ENCODE assay signal across 20 mouse cellular contexts in the genomic region with DNA sequence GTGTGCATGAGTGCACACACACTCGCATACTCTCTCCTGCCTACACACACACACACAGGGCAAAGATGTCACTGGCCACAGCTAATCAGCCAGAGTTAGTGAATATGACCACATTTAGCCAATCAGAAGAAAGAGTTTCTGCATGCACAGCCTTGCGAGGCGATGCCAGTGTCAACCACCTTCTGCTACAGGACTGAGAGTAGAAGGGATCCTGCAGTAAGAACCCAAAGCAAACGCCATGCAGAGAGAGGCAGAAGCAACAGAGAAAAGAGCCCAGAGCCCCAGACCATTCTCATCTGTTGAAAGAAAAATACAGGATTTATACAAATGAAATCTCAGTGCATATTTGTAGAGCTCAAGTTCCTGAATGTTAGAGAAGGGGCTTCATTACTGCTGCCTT. TPM values are rescaled to one million over a fixed set of nuclear protein-coding genes. Genes with fewer than 3 reads are reported as not detected.
DNase-seq lines count a peak whose midpoint lies in the region; ATAC-seq lines count a peak whose summit lies in the region.
"Had no signal": no experiment of that assay in that cellular context is flagged by ENCODE, and none has a peak within 500 bp of the region (broad histone marks: within the 10 kb centered on the region; RNA-seq: fewer than 3 reads in every experiment).

No protein-coding gene starts in this region.

- DNase-seq in heart, adult 11 months, result peak; percentile 61
- no peak for DNase-seq in heart, adult 8-10 months (ENCODE audit: low spot score)
- DNase-seq in midbrain, embryonic 11.5 days (ENCODE audit: low spot score, missing footprints), result peak; percentile 59
- no peak for DNase-seq in midbrain, embryonic 14.5 days
- DNase-seq: adrenal gland, adult 2 months; adrenal gland, adult 8-10 months; adrenal gland, postnatal 10 days; adrenal gland, postnatal 14 days; adrenal gland, postnatal 25 days; adrenal gland, postnatal 36 days; B cell, adult 2 months; cerebellum, adult 11 months; cerebellum, adult 11-12 months; cerebellum, adult 18-20 months had no signal

- no peak overlapping the region for H3K9ac ChIP-seq in midbrain, embryonic 11.5 days (ENCODE audit: low read length)
- H3K9ac ChIP-seq in midbrain, embryonic 14.5 days (replicated peaks; ENCODE audit: low read length), result no peak overlapping the region

- no peaks in the 10 kb centered on the region for H3K9me3 ChIP-seq in midbrain, embryonic 11.5 days (ENCODE audit: control insufficient read depth, low read length)
- H3K9me3 ChIP-seq in midbrain, embryonic 14.5 days (ENCODE audit: control insufficient read depth, low read length), result no peaks in the 10 kb centered on the region
- H3K9me3 ChIP-seq: G1E had no signal

- 83% methylated on average over 4 of the region's 4 CpGs for WGBS in midbrain, embryonic 11.5 days
- WGBS in midbrain, embryonic 14.5 days, result 74% methylated on average over 4 of the region's 4 CpGs

- ATAC-seq in midbrain, embryonic 11.5 days (ENCODE audit: low FRiP score), result no peak
- no peak for ATAC-seq in midbrain, embryonic 14.5 days (ENCODE audit: low FRiP score, low TSS enrichment)
- ATAC-seq: activated CD4-positive, CD25-positive, alpha-beta regulatory T cell, adult 4 months; CD4-positive, CD25-positive, alpha-beta regulatory T cell, adult 4 months; Patski had no signal

- no peaks in the 10 kb centered on the region for H3K27me3 ChIP-seq in midbrain, embryonic 11.5 days (ENCODE audit: control insufficient read depth, insufficient read depth, low read length)
- H3K27me3 ChIP-seq in midbrain, embryonic 14.5 days (ENCODE audit: control insufficient read depth, insufficient read depth, low read length), result no peaks in the 10 kb centered on the region
- H3K27me3 ChIP-seq: CH12.LX, Patski had no signal

- H3K36me3 ChIP-seq in midbrain, embryonic 11.5 days (ENCODE audit: control insufficient read depth, insufficient read depth, low read length), result no peaks in the 10 kb centered on the region
- 0 out of 2 replicates have a peak, but pooled peaks cover 5% of the 10 kb centered on the region for H3K36me3 ChIP-seq in midbrain, embryonic 14.5 days (ENCODE audit: control insufficient read depth, insufficient read depth, low read length)
- H3K36me3 ChIP-seq: G1E had no signal

- H3K4me3 ChIP-seq in midbrain, embryonic 11.5 days (ENCODE audit: low read depth, low read length), result no peak overlapping the region
- no peak overlapping the region for H3K4me3 ChIP-seq in midbrain, embryonic 14.5 days (replicated peaks; ENCODE audit: low read depth, low read length)

- no peak overlapping the region for H3K27ac ChIP-seq in midbrain, embryonic 11.5 days (ENCODE audit: low read depth, low read length)
- no peak overlapping the region for H3K27ac ChIP-seq in midbrain, embryonic 14.5 days (replicated peaks; ENCODE audit: low read depth, low read length)

- H3K4me2 ChIP-seq in midbrain, embryonic 11.5 days, result no peak overlapping the region
- H3K4me2 ChIP-seq in midbrain, embryonic 14.5 days (ENCODE audit: low read length), result no peak overlapping the region

- H3K4me1 ChIP-seq in midbrain, embryonic 11.5 days (ENCODE audit: control insufficient read depth, insufficient read depth, low read length), result no peaks in the 10 kb centered on the region
- H3K4me1 ChIP-seq in midbrain, embryonic 14.5 days (ENCODE audit: control insufficient read depth, insufficient read depth, low read length), result peaks cover 3% of the 10 kb centered on the region; the same call in 1 of the 2 replicates

RNA-seq across cellular contexts. Expression of a gene that starts 37.1 kb away (rescaled TPM):
- total RNA-seq in heart, adult 8-10 months (2022), result 1 to 10 TPM; 2.1 to 3.4 (median 2.6) TPM
- polyA plus RNA-seq in midbrain, embryonic 11.5 days (2014; fragmentation: Nextera tagmentation; extraction: Ambion mirVana), result 1.4 and 2.7 TPM in 2 replicates
- polyA plus RNA-seq in midbrain, embryonic 14.5 days (2014; fragmentation: Nextera tagmentation; extraction: Ambion mirVana), result 32.1 and 36.9 TPM in 2 replicates
- total RNA-seq: MEL had no signal
- polyA plus RNA-seq: G1E had no signal

Comparison
In these comparisons a context has a peak if more than half of its experiments do, and no peak if none do; other contexts are left out.
1. DNase-seq: peak in heart, adult 11 months (single experiment) and midbrain, embryonic 11.5 days (single experiment); none in heart, adult 8-10 months (single experiment) and midbrain, embryonic 14.5 days (single experiment).